Mouse (Mus musculus) liver, postnatal 0 days (tissue): ENCODE measurements around the gene Gm5269.

ENCODE experiments used
- CTCF ChIP-seq: sonication (generic); IDR thresholded peaks from 2 replicates; pipeline ENCODE4 v1.5.1; 2016; ENCODE audit warnings: antibody characterized with exemption, low read depth
- EP300 ChIP-seq: IDR thresholded peaks from 2 replicates; pipeline ENCODE4 v1.6.1; 2016; ENCODE audit warnings: antibody characterized with exemption, low read depth, mild to moderate bottlenecking

- TF ChIP-seq CTCF (no peak), EP300 (no peak)
Measured at GRCm38 (mm10) chr1:45875640-45876039, 14.4 kb downstream of the Gm5269 start.
